Mouse (Mus musculus) CH12.LX (cell line): ENCODE results near the gene Bnipl. TPM values are rescaled to one million over a fixed set of nuclear protein-coding genes. Genes with fewer than 3 reads are reported as not detected.

Experiments
- DNase-seq: peaks from one replicate; pipeline ENCODE4 v3.0.0-alpha.2; 2013; ENCODE audit errors: extremely low read depth
- H3K27ac ChIP-seq: 2 replicates; pipeline ENCODE4 v1.5.1; 2012; ENCODE audit warnings: low read depth, mild to moderate bottlenecking, control low read depth, moderate library complexity; ENCODE audit not compliant: insufficient read depth
- H3K27me3 ChIP-seq: replicated peaks from 2 replicates; pipeline ENCODE3; 2012; ENCODE audit warnings: inconsistent platforms
- H3K36me3 ChIP-seq, 2 experiments: replicated peaks in 1 of 2; 2 replicates each; pipeline versions ENCODE3 to v1.6.1; 2012; ENCODE audit warnings: inconsistent platforms in 1 of 2, low read length in 1 of 2, mild to moderate bottlenecking in 1 of 2, mixed read lengths in 1 of 2, moderate library complexity in 1 of 2; ENCODE audit not compliant: control insufficient read depth in 1 of 2, insufficient read depth in 1 of 2
- H3K4me1 ChIP-seq, 2 experiments: 2 replicates each; pipeline ENCODE4 v1.6.1; 2012; ENCODE audit warnings: inconsistent platforms in 1 of 2, moderate library complexity in 1 of 2; ENCODE audit not compliant: insufficient read depth in 2 of 2, control insufficient read depth in 1 of 2
- H3K4me2 ChIP-seq: 2 replicates; pipeline ENCODE4 v1.6.1; 2012; ENCODE audit warnings: low read depth, mild to moderate bottlenecking, control low read depth; ENCODE audit not compliant: poor library complexity, insufficient read depth, severe bottlenecking
- H3K4me3 ChIP-seq, 3 experiments: fragments of 150-350 bp in 1 of 3; sonication (generic) in 1 of 3; replicated peaks in 1 of 3; 2 replicates each; pipeline versions ENCODE3 to v1.5.1; 2011 to 2012; ENCODE audit warnings: low read depth in 2 of 3, low read length in 2 of 3, mild to moderate bottlenecking in 2 of 3, moderate library complexity in 2 of 3, control low read depth in 1 of 3, improper control_type of control experiment in 1 of 3, inconsistent platforms in 1 of 3, mixed read lengths in 1 of 3; ENCODE audit not compliant: poor library complexity in 1 of 3
- H3K79me2 ChIP-seq: replicated peaks from 2 replicates; pipeline ENCODE4 v1.6.1; 2012; ENCODE audit warnings: mild to moderate bottlenecking, moderate library complexity; ENCODE audit not compliant: control insufficient read depth, poor library complexity, insufficient read depth, severe bottlenecking; ENCODE audit errors: extremely low read depth
- H3K9ac ChIP-seq: 2 replicates; pipeline ENCODE4 v1.6.1; 2012; ENCODE audit warnings: low read depth, mild to moderate bottlenecking, control low read depth, moderate library complexity; ENCODE audit not compliant: insufficient read depth
- H3K9me3 ChIP-seq: replicated peaks from 2 replicates; pipeline ENCODE3; 2012; ENCODE audit warnings: low read length, inconsistent platforms, mixed read lengths
- CTCF ChIP-seq, 2 experiments: IDR thresholded peaks in 1 of 2; conservative IDR thresholded peaks in 1 of 2; 2 replicates each; pipeline ENCODE4 v1.5.1; 2011 to 2012; ENCODE audit warnings: low read depth in 2 of 2, low read length in 2 of 2, improper control_type of control experiment in 1 of 2, inconsistent platforms in 1 of 2, mild to moderate bottlenecking in 1 of 2, moderate library complexity in 1 of 2
- ELF1 ChIP-seq: IDR thresholded peaks from 2 replicates; pipeline ENCODE4 v1.6.1; 2014; ENCODE audit warnings: low read depth, mild to moderate bottlenecking, inconsistent platforms, low read length, improper control_type of control experiment
- ETS1 ChIP-seq: conservative IDR thresholded peaks from 2 replicates; pipeline ENCODE4 v1.6.1; 2012; ENCODE audit warnings: low read depth, mild to moderate bottlenecking, inconsistent platforms, low read length, improper control_type of control experiment, moderate library complexity
- HCFC1 ChIP-seq: IDR thresholded peaks from 2 replicates; pipeline ENCODE4 v1.6.1; 2012; ENCODE audit warnings: low read depth, mild to moderate bottlenecking, inconsistent platforms, low read length, improper control_type of control experiment
- IRF4 ChIP-seq: IDR thresholded peaks from 2 replicates; pipeline ENCODE4 v1.6.1; 2014; ENCODE audit warnings: low read depth, mild to moderate bottlenecking, inconsistent platforms, low read length, improper control_type of control experiment
- JUN ChIP-seq: IDR thresholded peaks from 2 replicates; pipeline ENCODE4 v1.6.1; 2011; ENCODE audit warnings: low read depth, mild to moderate bottlenecking, low read length, improper control_type of control experiment, moderate library complexity; ENCODE audit not compliant: insufficient read depth
- MYC ChIP-seq: IDR thresholded peaks from 2 replicates; pipeline ENCODE4 v1.6.1; 2011; ENCODE audit warnings: low read depth, mild to moderate bottlenecking, improper control_type of control experiment, low read length
- NELFE ChIP-seq: IDR thresholded peaks from 2 replicates; pipeline ENCODE4 v1.6.1; 2011; ENCODE audit warnings: low read depth, low read length, improper control_type of control experiment
- POLR2A ChIP-seq: IDR thresholded peaks from 2 replicates; pipeline ENCODE4 v1.6.1; 2011; ENCODE audit warnings: low read depth, mild to moderate bottlenecking, improper control_type of control experiment, low read length
- POLR2AphosphoS2 ChIP-seq: IDR thresholded peaks from 2 replicates; pipeline ENCODE4 v1.6.1; 2011; ENCODE audit warnings: low read depth, low read length, improper control_type of control experiment
- RAD21 ChIP-seq: IDR thresholded peaks from 2 replicates; pipeline ENCODE4 v1.6.1; 2011; ENCODE audit warnings: low read depth, mild to moderate bottlenecking, low read length, improper control_type of control experiment, moderate library complexity
- RCOR1 ChIP-seq: conservative IDR thresholded peaks from 2 replicates; pipeline ENCODE4 v1.6.1; 2012; ENCODE audit warnings: low read depth, mild to moderate bottlenecking, inconsistent platforms, low read length, improper control_type of control experiment
- SMC3 ChIP-seq: IDR thresholded peaks from 2 replicates; pipeline ENCODE4 v1.6.1; 2011; ENCODE audit warnings: low read depth, low read length, improper control_type of control experiment
- TBP ChIP-seq: conservative IDR thresholded peaks from 2 replicates; pipeline ENCODE4 v1.6.1; 2011; ENCODE audit warnings: low read depth, low read length, improper control_type of control experiment
- UBTF ChIP-seq: IDR thresholded peaks from 2 replicates; pipeline ENCODE4 v1.6.1; 2012; ENCODE audit warnings: low read depth, mild to moderate bottlenecking, inconsistent platforms, low read length, improper control_type of control experiment, moderate library complexity
- USF2 ChIP-seq: conservative IDR thresholded peaks from 2 replicates; pipeline ENCODE4 v1.6.1; 2011; ENCODE audit warnings: low read depth, low read length, improper control_type of control experiment
- ZC3H11A ChIP-seq: IDR thresholded peaks from 2 replicates; pipeline ENCODE4 v1.6.1; 2012; ENCODE audit warnings: low read depth, mild to moderate bottlenecking, inconsistent platforms, low read length, improper control_type of control experiment
- ZNF384 ChIP-seq: IDR thresholded peaks from 2 replicates; pipeline ENCODE4 v1.6.1; 2012; ENCODE audit warnings: low read depth, low read length, improper control_type of control experiment, inconsistent platforms
- dilution Hi-C: fragments of 300-500 bp; cut with MboI; formaldehyde crosslinking; loops from 2 replicates; pipeline ENCODE4 v1.14.3; 2020; ENCODE audit warnings: low sequenced_read_pairs; ENCODE audit not compliant: extremely low pct_unique_long_range_greater_than_20kb, extremely low pct_ligation_motif_present
- in situ Hi-C: fragments of 300-500 bp; cut with MboI; formaldehyde crosslinking; loops from 3 replicates; pipeline ENCODE4 v1.14.3; 2019; ENCODE audit warnings: low sequenced_read_pairs, low pct_ligation_motif_present, low pct_unique_long_range_greater_than_20kb, mixed read lengths
- polyA plus RNA-seq: library from polyadenylated mRNA; unstranded; fragments of >175 nt; gene quantifications from 2 replicates; pipeline ENCODE4 v1.2.1, GENCODE M21; 2012; ENCODE audit warnings: low read depth; ENCODE audit not compliant: insufficient read length
- total RNA-seq, 2 experiments: library from RNA; depleted of rRNA; stranded (reverse); fragments of 300-350 nt in 1 of 2; fragments of >200 nt in 1 of 2; gene quantifications; 2 replicates each; pipeline ENCODE4 v1.2.3; 2012 to 2014

Bnipl gene
- total and polyA plus RNA-seq, 3 experiments, result 0.33 TPM; not detected in 2

DNA sequence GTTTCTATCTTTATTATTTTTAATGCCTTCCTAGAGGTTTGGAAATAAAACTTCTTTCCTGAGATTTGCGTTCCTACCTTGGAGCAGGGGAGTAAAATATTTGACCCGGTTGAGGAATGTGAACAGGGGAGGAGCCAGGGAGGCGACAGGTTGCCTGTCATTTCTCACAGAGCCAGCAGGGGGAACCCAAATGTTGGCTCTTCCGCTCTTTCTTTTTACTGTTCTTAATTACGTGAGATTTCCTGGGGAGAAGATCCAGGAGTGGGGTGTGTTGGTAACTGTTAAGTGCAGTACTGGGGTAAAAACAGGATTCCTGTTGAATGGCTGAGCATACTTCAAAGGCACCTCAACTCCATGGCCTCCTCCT lies 45.1 kb upstream of the Bnipl start:
- Histone ChIP-seq H3K4me3 (no peak overlapping the region), H3K27ac (no peak overlapping the region), H3K9ac (no peak overlapping the region), H3K4me1 (peaks cover 0 to 23% of the 10 kb centered on the region in 2 experiments; a peak in 3 of 4 replicates), H3K27me3 (no peaks in the 10 kb centered on the region), H3K79me2 (no peaks in the 10 kb centered on the region), H3K36me3 (peaks cover 24 to 65% of the 10 kb centered on the region in 2 experiments), H3K9me3 (no peaks in the 10 kb centered on the region), H3K4me2 (no peak overlapping the region)
- 0 out of 2 replicates have a peak, but pooled peaks have one; percentile 26 for TF ChIP-seq ELF1
- no peak for TF ChIP-seq JUN
- TF ChIP-seq RAD21, result peak; percentile 55
- no peak for TF ChIP-seq ETS1
- peak; percentile 57 to 76 for TF ChIP-seq CTCF (conservative IDR thresholded peaks at IDR 0.05 in 1 of 2, IDR thresholded peaks at IDR 0.05 in 1 of 2; ENCODE audit: low read depth in 2 of 2, low read length in 2 of 2)
- TF ChIP-seq SMC3, result peak; percentile 55
- DNase-seq, result peak; percentile 48
- in situ Hi-C loops (no loop called here), dilution Hi-C loops (no loop called here)

GRCm38 (mm10) chr3:95295321-95296102 lies 44.5 kb upstream of the Bnipl start:
- H3K9ac ChIP-seq, result no peak overlapping the region
- peaks cover 0 to 23% of the 10 kb centered on the region in 2 experiments; a peak in 3 of 4 replicates for H3K4me1 ChIP-seq

GRCm38 (mm10) chr3:95294718-95295117 lies 43.7 kb upstream of the Bnipl start:
- Histone ChIP-seq H3K27ac (no peak overlapping the region), H3K27me3 (no peaks in the 10 kb centered on the region), H3K79me2 (no peaks in the 10 kb centered on the region), H3K9me3 (no peaks in the 10 kb centered on the region), H3K4me1 (peaks cover 0 to 23% of the 10 kb centered on the region in 2 experiments; a peak in 3 of 4 replicates), H3K4me3 (no peak overlapping the region), H3K36me3 (peaks cover 20 to 60% of the 10 kb centered on the region in 2 experiments), H3K4me2 (no peak overlapping the region), H3K9ac (no peak overlapping the region)
- in situ Hi-C loops, result no loop called here
- dilution Hi-C loops, result no loop called here
- no peak for DNase-seq
- TF ChIP-seq POLR2AphosphoS2 (no peak), POLR2A (no peak), NELFE (no peak), ZC3H11A (no peak), USF2 (no peak), HCFC1 (no peak), TBP (no peak), IRF4 (no peak), RCOR1 (no peak), CTCF (conservative IDR thresholded peaks at IDR 0.05 in 1 of 2, IDR thresholded peaks at IDR 0.05 in 1 of 2; ENCODE audit: low read depth in 2 of 2, low read length in 2 of 2) (no peak), MYC (no peak), UBTF (no peak), ZNF384 (no peak)

More at GRCm38 (mm10) chr3:95295321-95296102, 44.5 kb upstream of the Bnipl start:
- H3K79me2 ChIP-seq, result no peaks in the 10 kb centered on the region
- H3K27me3 ChIP-seq, result no peaks in the 10 kb centered on the region
- no peak for TF ChIP-seq HCFC1
- TF ChIP-seq, all 38 proteins: peak for 0
- H3K4me2 ChIP-seq, result no peak overlapping the region
- peaks cover 24 to 65% of the 10 kb centered on the region in 2 experiments for H3K36me3 ChIP-seq
- H3K4me3 ChIP-seq, result no peak overlapping the region
- no peaks in the 10 kb centered on the region for H3K9me3 ChIP-seq
- H3K27ac ChIP-seq, result no peak overlapping the region
- in situ Hi-C loops (no loop called here), dilution Hi-C loops (no loop called here)
- DNase-seq, result no peak
